Mouse (Mus musculus) midbrain, embryonic 15.5 days (tissue): ENCODE measurements around the gene Camta1. TPM values are rescaled to one million over a fixed set of nuclear protein-coding genes. Genes with fewer than 3 reads are reported as not detected.

Source experiments
- ATAC-seq: fragments of 200-750 bp; cut with Nextera tagmentation; replicated peaks from 2 replicates; pipeline ENCODE4 v1.8.0; 2017; ENCODE audit warnings: moderate TSS enrichment
- H3K27ac ChIP-seq: fragments of 300-500 bp; sonication (generic); 2 replicates; pipeline ENCODE4 v1.5.1; 2015; ENCODE audit warnings: mild to moderate bottlenecking, inconsistent platforms
- H3K27me3 ChIP-seq: fragments of 300-500 bp; sonication (generic); replicated peaks from 2 replicates; pipeline ENCODE4 v1.6.1; 2015; ENCODE audit warnings: inconsistent platforms
- H3K36me3 ChIP-seq: fragments of 300-500 bp; sonication (generic); replicated peaks from 2 replicates; pipeline ENCODE4 v1.6.1; 2015; ENCODE audit warnings: inconsistent platforms
- H3K4me1 ChIP-seq: fragments of 300-500 bp; sonication (generic); 2 replicates; pipeline ENCODE4 v1.6.1; 2015; ENCODE audit warnings: inconsistent platforms
- H3K4me2 ChIP-seq: fragments of 300-500 bp; sonication (generic); 2 replicates; pipeline ENCODE4 v1.6.1; 2015; ENCODE audit warnings: inconsistent platforms, mild to moderate bottlenecking, moderate library complexity
- H3K4me3 ChIP-seq: fragments of 300-500 bp; sonication (generic); 2 replicates; pipeline ENCODE4 v1.5.1; 2015; ENCODE audit warnings: mild to moderate bottlenecking, inconsistent platforms
- H3K9ac ChIP-seq: fragments of 300-500 bp; sonication (generic); 2 replicates; pipeline ENCODE4 v1.6.1; 2015; ENCODE audit warnings: mild to moderate bottlenecking, inconsistent platforms
- H3K9me3 ChIP-seq: fragments of 300-500 bp; sonication (generic); 2 replicates; pipeline ENCODE4 v1.6.1; 2016; ENCODE audit warnings: inconsistent platforms
- WGBS: fragments of 180-500 bp; shearing (Covaris S2); methylation state at CpG from one replicate; pipeline ENCODE4 v1.1.7; 2015; ENCODE audit warnings: mixed read lengths; 5-methylcytosine and 5-hydroxymethylcytosine counted together
- polyA plus RNA-seq: library from polyadenylated mRNA; unstranded; fragments of >200 nt; fragmentation: Nextera tagmentation; extraction: Ambion mirVana; gene quantifications from 2 replicates; pipeline ENCODE4 v1.2.1, GENCODE M21; 2015

Camta1 gene
- polyA plus RNA-seq, 1 experiment from 2014 or later, result 156 TPM

GRCm38 (mm10) chr4:151081977-151082376 lies 779.7 kb downstream of the Camta1 start:
- ATAC-seq, result no peak
- H3K4me1 ChIP-seq, result no peaks in the 10 kb centered on the region
- H3K9me3 ChIP-seq, result no peaks in the 10 kb centered on the region
- H3K9ac ChIP-seq, result no peak overlapping the region
- H3K27me3 ChIP-seq, result no peaks in the 10 kb centered on the region
- no peak overlapping the region for H3K4me2 ChIP-seq
- no peak overlapping the region for H3K4me3 ChIP-seq
- 92% methylated on average over 13 of the region's 13 CpGs for WGBS
- no peak overlapping the region for H3K27ac ChIP-seq
- H3K36me3 ChIP-seq, result peaks cover 89% of the 10 kb centered on the region

GRCm38 (mm10) chr4:151081355-151081754 lies 780.3 kb downstream of the Camta1 start:
- Histone ChIP-seq H3K9me3 (no peaks in the 10 kb centered on the region), H3K27me3 (no peaks in the 10 kb centered on the region), H3K4me3 (no peak overlapping the region), H3K9ac (no peak overlapping the region), H3K4me2 (no peak overlapping the region), H3K36me3 (peaks cover 93% of the 10 kb centered on the region), H3K27ac (no peak overlapping the region), H3K4me1 (no peaks in the 10 kb centered on the region)
- ATAC-seq, result no peak
- WGBS, result 90% methylated on average over 2 of the region's 2 CpGs

- Histone ChIP-seq H3K27me3 (no peaks in the 10 kb centered on the region), H3K4me2 (no peak overlapping the region), H3K36me3 (peaks cover 72% of the 10 kb centered on the region), H3K27ac (no peak overlapping the region), H3K4me1 (no peaks in the 10 kb centered on the region), H3K9ac (no peak overlapping the region), H3K9me3 (no peaks in the 10 kb centered on the region), H3K4me3 (no peak overlapping the region)
- no peak for ATAC-seq
- WGBS, result 94% methylated on average over 15 of the region's 15 CpGs
These were observed 786.9 kb downstream of the Camta1 start for GRCm38 (mm10) chr4:151074817-151075216.

- WGBS, result 56% methylated on average over 13 of the region's 13 CpGs
- H3K36me3 ChIP-seq, result peaks cover 60% of the 10 kb centered on the region
- H3K9me3 ChIP-seq, result no peaks in the 10 kb centered on the region
- H3K27me3 ChIP-seq, result no peaks in the 10 kb centered on the region
- no peak overlapping the region for H3K9ac ChIP-seq
- no peak overlapping the region for H3K4me2 ChIP-seq
- H3K4me1 ChIP-seq, result no peaks in the 10 kb centered on the region
- no peak overlapping the region for H3K27ac ChIP-seq
- no peak overlapping the region for H3K4me3 ChIP-seq
- ATAC-seq, result peak; percentile 66
These were observed 788.5 kb downstream of the Camta1 start for GRCm38 (mm10) chr4:151073108-151073744.

- Histone ChIP-seq H3K9me3 (no peaks in the 10 kb centered on the region), H3K27me3 (no peaks in the 10 kb centered on the region), H3K4me3 (no peak overlapping the region), H3K4me1 (no peaks in the 10 kb centered on the region), H3K36me3 (peaks cover 49% of the 10 kb centered on the region), H3K4me2 (no peak overlapping the region), H3K9ac (no peak overlapping the region), H3K27ac (no peak overlapping the region)
- WGBS, result 88% methylated on average over 7 of the region's 7 CpGs
- no peak for ATAC-seq
These were observed 790.7 kb downstream of the Camta1 start for GRCm38 (mm10) chr4:151070962-151071361.

GRCm38 (mm10) chr4:151068751-151069150 lies 792.9 kb downstream of the Camta1 start:
- WGBS, result 80% methylated on average over 4 of the region's 4 CpGs
- Histone ChIP-seq H3K27me3 (no peaks in the 10 kb centered on the region), H3K27ac (no peak overlapping the region), H3K4me3 (no peak overlapping the region), H3K9ac (no peak overlapping the region), H3K4me2 (no peak overlapping the region), H3K4me1 (no peaks in the 10 kb centered on the region), H3K36me3 (peaks cover 27% of the 10 kb centered on the region), H3K9me3 (no peaks in the 10 kb centered on the region)
- ATAC-seq, result no peak

- no peak overlapping the region for H3K27ac ChIP-seq
- H3K9ac ChIP-seq, result no peak overlapping the region
- no peaks in the 10 kb centered on the region for H3K27me3 ChIP-seq
- no peaks in the 10 kb centered on the region for H3K9me3 ChIP-seq
- ATAC-seq, result no peak
- 92% methylated on average over 4 of the region's 4 CpGs for WGBS
- H3K4me3 ChIP-seq, result no peak overlapping the region
- peaks cover 24% of the 10 kb centered on the region for H3K4me1 ChIP-seq
- H3K4me2 ChIP-seq, result no peak overlapping the region
- H3K36me3 ChIP-seq, result peaks cover 19% of the 10 kb centered on the region
These were observed 802.1 kb downstream of the Camta1 start for GRCm38 (mm10) chr4:151059566-151059965.

- peaks cover 24% of the 10 kb centered on the region for H3K4me1 ChIP-seq
- H3K27ac ChIP-seq, result peak overlapping the region; percentile 95
- H3K4me3 ChIP-seq, result peak overlapping the region; percentile 85; the same call in 1 of the 2 replicates
- peaks cover 19% of the 10 kb centered on the region for H3K36me3 ChIP-seq
- 71% methylated on average over 4 of the region's 4 CpGs for WGBS
- H3K9ac ChIP-seq, result no peak overlapping the region
- ATAC-seq, result no peak
- H3K9me3 ChIP-seq, result no peaks in the 10 kb centered on the region
- peak overlapping the region; percentile 71 for H3K4me2 ChIP-seq
- no peaks in the 10 kb centered on the region for H3K27me3 ChIP-seq
These were observed 803.0 kb downstream of the Camta1 start for GRCm38 (mm10) chr4:151058634-151059033.

GRCm38 (mm10) chr4:151057347-151058321 lies 804.0 kb downstream of the Camta1 start, which contains the start of gene Vamp3:
Gene Vamp3 (minus strand): TSS chr4:151057963.
- Histone ChIP-seq H3K9me3 (no peaks in the 10 kb centered on the region), H3K27ac (peak within 1 kb of the TSS; percentile 95), H3K27me3 (no peaks in the 10 kb centered on the region), H3K4me1 (peaks cover 24% of the 10 kb centered on the region), H3K36me3 (peaks cover 17% of the 10 kb centered on the region), H3K4me3 (peak within 1 kb of the TSS; percentile 85), H3K4me2 (peak within 1 kb of the TSS; percentile 71), H3K9ac (peak within 1 kb of the TSS; percentile 90)
- ATAC-seq, result peak; percentile 99
- under 1% methylated on average over 114 of the region's 114 CpGs for WGBS

GRCm38 (mm10) chr4:151051162-151051561 lies 810.5 kb downstream of the Camta1 start:
- WGBS, result 94% methylated on average over 1 of the region's 1 CpGs
- Histone ChIP-seq H3K4me2 (no peak overlapping the region), H3K27me3 (no peaks in the 10 kb centered on the region), H3K36me3 (peaks cover 33% of the 10 kb centered on the region; the same call in 1 of the 2 replicates), H3K27ac (no peak overlapping the region), H3K4me1 (peaks cover 10% of the 10 kb centered on the region), H3K4me3 (no peak overlapping the region), H3K9ac (no peak overlapping the region), H3K9me3 (no peaks in the 10 kb centered on the region)
- no peak for ATAC-seq

- Histone ChIP-seq H3K9me3 (no peaks in the 10 kb centered on the region), H3K9ac (no peak overlapping the region), H3K4me3 (no peak overlapping the region), H3K4me1 (peaks cover 10% of the 10 kb centered on the region; the same call in 1 of the 2 replicates), H3K27ac (no peak overlapping the region), H3K27me3 (no peaks in the 10 kb centered on the region; the same call in 1 of the 2 replicates), H3K36me3 (peaks cover 30% of the 10 kb centered on the region; the same call in 1 of the 2 replicates), H3K4me2 (no peak overlapping the region)
- WGBS, result 93% methylated on average over 3 of the region's 3 CpGs
- no peak for ATAC-seq
These were observed 815.2 kb downstream of the Camta1 start for GRCm38 (mm10) chr4:151046524-151046923.

- WGBS, result 3% methylated on average over 21 of the region's 21 CpGs
- Histone ChIP-seq H3K27me3 (no peaks in the 10 kb centered on the region; the same call in 1 of the 2 replicates), H3K4me1 (peaks cover 10% of the 10 kb centered on the region; the same call in 1 of the 2 replicates), H3K27ac (no peak overlapping the region), H3K9ac (peak overlapping the region; percentile 48; the same call in 1 of the 2 replicates), H3K9me3 (no peaks in the 10 kb centered on the region), H3K4me2 (peak overlapping the region; percentile 96), H3K4me3 (peak overlapping the region; percentile 65), H3K36me3 (peaks cover 18% of the 10 kb centered on the region; the same call in 1 of the 2 replicates)
- peak; percentile 14; the same call in 1 of the 2 replicates for ATAC-seq
These were observed 816.6 kb downstream of the Camta1 start for GRCm38 (mm10) chr4:151044944-151045570.
